Mouse (Mus musculus) heart, adult 2 months (tissue): ENCODE measurements around the gene Acox2.

Source experiments
- CTCF ChIP-seq: fragments of 200-600 bp; IDR thresholded peaks from 2 replicates; pipeline ENCODE4 v1.8.1; 2022; ENCODE audit warnings: antibody characterized with exemption, mild to moderate bottlenecking, moderate library complexity
- EP300 ChIP-seq: fragments of 200-500 bp; IDR thresholded peaks from 2 replicates; pipeline ENCODE4 v1.6.1; 2011; ENCODE audit warnings: low read depth, low read length, control low read depth; ENCODE audit not compliant: insufficient read depth
- POLR2A ChIP-seq: fragments of 200-500 bp; IDR thresholded peaks from 2 replicates; pipeline ENCODE4 v1.6.1; 2011; ENCODE audit warnings: mild to moderate bottlenecking, low read depth, low read length, control low read depth; ENCODE audit not compliant: insufficient read depth

- TF ChIP-seq CTCF (no peak), EP300 (no peak), POLR2A (no peak)
Measured at GRCm38 (mm10) chr14:8302687-8303086, 43.5 kb upstream of the Acox2 start.
